Mouse (Mus musculus) granulocyte monocyte progenitor cell, adult 5-6 weeks (primary cell): ENCODE data around the gene Vps37b. TPM values are rescaled to one million over a fixed set of nuclear protein-coding genes. Genes with fewer than 3 reads are reported as not detected.
A peak's percentile ranks its signal among the peaks of the same experiment; 100 is the strongest.

ENCODE experiments used
- ATAC-seq: replicated peaks from 2 replicates; pipeline ENCODE4 v1.8.0; 2016; ENCODE audit warnings: mild to moderate bottlenecking, moderate TSS enrichment, inconsistent platforms; ENCODE audit not compliant: poor library complexity, severe bottlenecking
- total RNA-seq, 2 experiments: library from RNA; stranded (forward) in 1 of 2; stranded (reverse) in 1 of 2; fragments of 200-712, 200-1000 nt in 1 of 2; fragments of >200 nt in 1 of 2; fragmentation: Nextera tagmentation in 1 of 2; gene quantifications; 2 replicates each; pipeline ENCODE4 v1.2.3; 2014 to 2017

Gene Vps37b
- total RNA-seq, 2 experiments from 2014 or later = 7.6 to 9.5 TPM

DNA sequence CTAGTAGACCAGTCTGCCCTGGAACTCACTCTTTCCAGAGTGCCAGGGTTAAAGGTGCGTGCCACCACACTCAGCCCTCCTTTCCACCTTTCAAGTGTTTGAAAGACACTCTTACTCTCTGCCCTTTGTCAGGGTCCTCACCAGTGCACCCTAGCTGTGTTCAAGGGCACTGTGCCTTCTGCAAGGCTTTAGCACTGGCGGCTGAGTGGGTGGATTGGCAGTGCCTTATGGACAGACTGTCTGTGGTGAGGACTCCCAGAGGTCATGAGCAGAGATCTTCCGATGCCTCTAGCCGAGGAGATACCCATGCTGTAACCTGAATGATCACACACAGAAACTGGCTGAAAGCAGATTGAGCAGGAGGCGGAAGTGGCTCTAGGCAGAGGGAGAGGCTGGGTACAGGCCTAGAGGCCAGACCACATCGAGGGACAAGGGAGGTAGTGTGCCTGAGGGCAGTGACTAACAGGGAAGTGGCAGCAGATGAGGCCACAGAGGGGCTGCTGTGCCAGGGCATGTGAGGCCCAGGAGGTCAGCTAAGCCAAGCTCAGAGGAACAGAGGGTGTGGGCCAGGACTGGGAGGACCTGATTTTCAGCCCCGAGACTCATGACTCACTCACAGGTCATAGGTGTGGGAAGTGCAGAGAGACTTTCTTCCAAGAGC lies 14.8 kb upstream of the Vps37b start:
- ATAC-seq = peak; percentile 87

- ATAC-seq = no peak
Measured at GRCm38 (mm10) chr5:124045453-124046010, 13.5 kb upstream of the Vps37b start.

DNA sequence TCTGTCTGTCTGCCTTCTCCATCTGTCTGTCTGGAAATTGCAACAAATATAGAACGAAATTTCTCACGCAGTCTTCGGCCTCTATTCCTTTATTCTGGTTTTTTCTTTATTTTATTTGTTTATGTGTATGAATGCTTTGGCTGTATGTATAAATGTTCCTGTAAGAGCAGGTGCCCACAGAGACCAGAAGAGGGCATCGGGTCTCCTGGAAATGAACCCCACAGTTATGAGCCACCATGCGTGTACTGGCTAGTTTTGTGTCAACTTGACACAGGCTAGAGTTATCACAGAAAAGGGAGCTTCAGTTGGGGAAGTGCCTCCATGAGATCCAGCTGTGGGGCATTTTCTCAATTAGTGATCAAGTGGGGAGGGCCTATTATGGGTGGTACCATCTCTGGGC lies 11.9 kb upstream of the Vps37b start:
- no peak for ATAC-seq

- ATAC-seq = no peak
Measured at GRCm38 (mm10) chr5:124043212-124043978, 11.3 kb upstream of the Vps37b start.

GRCm38 (mm10) chr5:124041097-124041496 lies 9.0 kb upstream of the Vps37b start:
- no peak for ATAC-seq

GRCm38 (mm10) chr5:124039602-124040001 lies 7.5 kb upstream of the Vps37b start:
- no peak for ATAC-seq

DNA sequence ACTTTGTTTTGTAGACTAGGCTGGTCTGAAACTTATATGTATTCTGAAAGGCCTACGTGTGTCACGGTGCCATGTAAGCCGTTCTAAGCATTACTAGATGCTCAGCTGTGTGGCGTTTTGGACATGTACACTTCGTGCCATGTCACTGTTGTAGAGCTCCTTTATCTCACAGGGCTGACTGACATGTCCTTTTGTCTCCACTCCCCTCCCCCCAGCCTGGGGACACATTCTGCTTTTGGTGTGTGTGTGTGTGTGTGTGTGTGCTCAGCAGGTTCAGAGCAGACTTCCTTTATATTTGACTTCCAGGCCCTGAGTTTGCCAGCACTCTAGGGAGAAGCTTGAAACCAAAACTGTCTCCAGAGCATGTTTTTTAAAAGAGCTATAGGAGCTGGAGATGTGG lies 4.8 kb upstream of the Vps37b start:
- no peak for ATAC-seq

DNA sequence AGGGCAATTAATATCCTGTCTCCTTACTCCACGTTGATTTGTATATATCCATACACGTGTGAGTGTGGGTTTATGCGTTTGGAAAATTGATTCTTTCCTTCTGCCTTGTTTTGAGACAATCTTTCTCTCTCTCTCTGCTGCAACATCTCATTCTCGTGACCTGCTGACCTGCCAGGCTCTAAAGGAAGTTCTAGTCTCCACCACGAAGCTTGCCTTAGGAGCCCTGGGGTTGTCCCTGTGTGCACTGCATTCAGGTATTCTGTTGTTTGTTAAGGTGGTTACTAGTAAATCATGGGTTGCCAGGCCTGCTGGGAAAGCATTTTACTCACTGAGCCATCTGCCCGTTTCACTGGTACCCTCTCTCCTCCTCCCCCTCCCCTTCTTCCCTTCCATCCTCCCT lies 4.3 kb upstream of the Vps37b start:
- ATAC-seq = no peak

DNA sequence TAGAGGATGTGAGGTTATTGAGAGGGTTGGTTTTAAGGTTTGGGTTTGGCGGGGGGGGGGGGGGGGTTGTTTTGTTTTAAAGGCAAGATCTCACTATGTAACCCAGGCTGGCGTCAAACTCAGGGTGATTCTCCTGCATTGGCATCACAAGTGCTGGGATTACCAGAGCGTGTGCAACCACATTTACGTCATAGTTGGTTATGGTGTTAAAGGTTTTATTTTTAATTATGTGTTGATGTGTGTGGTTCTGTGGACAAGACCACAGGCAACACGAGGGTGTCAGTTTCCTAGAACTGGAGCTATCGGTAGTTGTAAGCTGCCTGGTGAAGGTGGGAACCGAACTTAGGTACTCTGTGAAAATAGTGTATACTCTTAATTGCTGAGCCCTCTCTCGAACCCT lies 3.7 kb upstream of the Vps37b start:
- no peak for ATAC-seq

DNA sequence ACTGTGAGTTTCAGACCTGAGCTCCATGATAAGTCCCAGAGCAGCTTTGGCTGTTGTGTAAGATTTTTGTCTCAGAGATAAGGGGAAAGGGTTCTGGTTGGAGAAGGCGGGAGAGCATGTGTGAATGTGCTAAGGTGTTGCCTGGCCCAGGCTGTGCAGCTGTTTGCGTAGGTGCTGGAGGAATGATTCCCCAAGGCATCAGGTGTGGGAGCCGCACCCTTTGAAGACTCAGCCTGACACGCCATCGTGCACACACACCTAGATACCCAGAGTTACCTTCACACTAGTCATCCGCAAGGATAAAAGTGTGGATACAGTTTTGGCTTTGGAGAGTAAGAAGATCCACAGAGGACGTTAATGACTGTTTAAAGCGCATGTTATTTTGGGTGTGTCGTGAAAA lies 3.3 kb upstream of the Vps37b start:
- ATAC-seq = no peak

DNA sequence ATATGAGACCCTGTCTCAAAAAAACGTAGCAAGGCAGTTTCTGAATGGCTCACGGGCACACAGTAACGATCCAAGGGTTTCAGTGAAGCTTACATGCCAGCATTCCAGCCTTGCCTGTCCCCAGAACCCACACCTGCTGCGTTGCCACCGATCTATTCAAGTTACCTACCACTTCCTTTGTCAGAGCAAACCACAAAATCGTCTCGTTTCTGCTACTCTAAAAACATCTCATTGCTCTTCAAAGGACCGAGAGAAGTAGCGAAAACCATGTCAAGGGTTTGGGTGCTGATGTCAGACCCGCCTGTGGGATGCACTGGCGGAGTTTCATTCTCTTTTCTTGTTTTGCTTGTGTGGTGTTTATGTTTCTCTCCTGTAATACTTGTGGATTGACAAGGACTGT lies 2.4 kb upstream of the Vps37b start:
- ATAC-seq = no peak

- ATAC-seq = peak; percentile 78
Measured at GRCm38 (mm10) chr5:124031068-124031955, 758 bp downstream of the Vps37b start.

GRCm38 (mm10) chr5:124030386-124031067 lies 1.5 kb downstream of the Vps37b start:
- no peak for ATAC-seq

DNA sequence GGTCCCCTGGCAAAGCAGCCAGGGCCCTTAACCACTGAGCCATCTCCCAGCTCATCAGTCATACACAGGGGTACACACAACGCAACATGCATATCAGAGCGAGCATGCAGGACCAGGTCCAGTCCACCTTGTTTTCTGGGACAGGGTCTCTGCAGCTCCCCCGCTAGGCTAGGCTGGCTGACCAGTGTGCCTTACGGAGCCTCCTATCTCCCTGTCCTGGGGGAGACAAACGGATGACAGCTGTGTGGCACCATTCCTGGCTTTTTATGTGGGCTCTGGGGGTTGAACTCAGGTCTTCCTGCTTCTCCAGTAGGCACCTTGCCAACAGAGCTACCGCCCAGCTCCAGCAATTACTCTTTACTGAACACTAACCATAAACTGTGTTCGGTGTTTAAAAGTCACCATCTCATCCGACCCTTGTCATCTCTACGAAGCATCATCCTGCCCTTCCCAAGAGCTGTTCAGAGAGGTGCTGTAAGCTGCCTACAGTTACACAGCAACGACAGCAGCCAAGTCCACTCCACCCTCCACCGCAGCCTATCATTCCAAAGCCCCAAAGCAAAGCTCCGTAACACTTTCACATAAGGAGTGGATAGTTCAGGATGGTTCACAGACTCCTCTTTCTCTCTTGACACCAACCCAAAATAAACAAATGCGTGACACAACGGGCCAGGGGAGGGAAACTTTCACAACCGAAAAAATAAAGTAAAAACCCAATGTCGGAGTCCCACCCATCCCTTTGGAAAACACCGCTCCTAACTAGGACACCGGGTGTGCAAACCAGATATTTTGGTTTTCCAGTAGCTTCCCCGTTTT lies 2.6 kb downstream of the Vps37b start:
- no peak for ATAC-seq

DNA sequence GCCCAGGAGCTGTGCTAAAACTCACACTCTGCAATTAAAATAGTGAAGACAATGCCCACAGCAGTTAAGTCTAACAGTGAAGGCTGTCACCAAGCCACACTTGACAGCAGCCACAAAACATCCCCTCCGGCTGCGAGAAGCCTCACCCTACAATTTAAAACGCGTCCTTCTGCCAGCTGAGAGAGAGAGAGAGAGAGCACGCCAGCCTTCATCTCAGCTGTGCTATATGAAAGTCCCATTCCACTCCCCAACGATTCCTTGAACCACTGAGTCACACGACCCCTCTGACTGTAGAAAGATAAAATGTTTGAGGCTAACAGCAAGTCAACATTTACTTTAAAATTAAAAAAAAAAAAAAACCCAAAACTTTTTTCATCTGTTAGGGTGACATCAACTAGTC lies 3.4 kb downstream of the Vps37b start:
- no peak for ATAC-seq

GRCm38 (mm10) chr5:124027702-124028470 lies 4.2 kb downstream of the Vps37b start:
- no peak for ATAC-seq

DNA sequence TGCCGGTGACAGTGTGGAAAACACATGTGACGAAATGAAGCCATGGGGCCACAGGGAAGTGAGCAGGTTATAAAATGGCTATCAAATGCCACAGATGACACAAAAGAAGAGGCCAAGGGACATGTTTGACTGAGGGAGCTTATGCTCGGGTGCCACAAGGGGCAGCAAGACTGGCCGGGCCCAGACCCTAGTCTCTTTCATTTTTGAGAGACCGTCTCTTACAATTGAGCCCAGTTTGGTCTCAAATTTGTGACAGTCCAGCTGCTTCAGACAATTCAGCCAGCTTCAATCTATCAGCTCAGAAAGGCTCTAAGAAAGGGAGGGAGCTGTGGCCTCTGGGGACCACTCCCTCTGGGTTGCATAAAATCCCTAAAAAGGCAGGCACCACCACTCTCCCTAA lies 5.5 kb downstream of the Vps37b start:
- ATAC-seq = peak; percentile 11; the same call in 1 of the 2 replicates

DNA sequence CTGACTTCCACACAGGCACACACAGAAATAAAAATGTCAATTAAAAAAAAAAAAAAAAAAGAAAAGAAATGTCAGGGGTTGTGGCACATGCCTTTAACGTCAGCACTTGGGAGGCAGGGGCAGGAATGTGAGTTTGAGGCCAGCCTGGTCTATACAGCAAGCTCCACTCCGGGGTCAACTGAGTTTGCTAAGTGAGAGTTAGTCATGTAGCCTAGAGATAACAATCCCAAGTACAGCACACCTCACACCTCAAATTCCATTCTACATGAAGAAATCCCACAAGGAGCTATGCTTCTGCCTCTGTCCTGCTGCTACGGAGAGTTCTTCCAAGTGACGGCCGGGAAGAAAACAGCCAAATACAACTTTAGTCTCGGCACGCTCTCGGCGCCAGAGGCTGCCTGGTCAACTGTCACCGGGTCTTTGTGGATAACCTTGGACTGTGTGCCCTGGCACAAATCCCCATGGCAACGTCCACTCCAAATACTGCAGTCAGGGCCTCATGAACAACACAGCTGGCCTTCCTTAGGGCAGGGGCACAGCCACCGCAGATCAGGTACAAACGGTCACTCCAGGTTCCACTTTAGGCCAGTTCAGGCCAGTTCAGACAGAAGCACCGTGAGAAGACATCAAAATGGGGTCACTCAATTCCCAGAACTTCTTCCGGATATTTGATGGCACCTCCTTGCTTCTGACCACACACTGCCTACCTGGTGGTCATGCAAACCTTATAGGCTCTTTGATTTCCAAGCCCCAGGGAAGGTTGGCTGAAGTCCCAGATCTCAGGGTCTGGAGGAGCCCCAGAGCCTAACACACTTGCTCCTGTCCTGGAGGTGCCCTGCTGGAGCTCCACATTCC lies 6.3 kb downstream of the Vps37b start:
- no peak for ATAC-seq
